Comparison of ENCODE assay signal across 29 mouse cellular contexts in the genomic region with DNA sequence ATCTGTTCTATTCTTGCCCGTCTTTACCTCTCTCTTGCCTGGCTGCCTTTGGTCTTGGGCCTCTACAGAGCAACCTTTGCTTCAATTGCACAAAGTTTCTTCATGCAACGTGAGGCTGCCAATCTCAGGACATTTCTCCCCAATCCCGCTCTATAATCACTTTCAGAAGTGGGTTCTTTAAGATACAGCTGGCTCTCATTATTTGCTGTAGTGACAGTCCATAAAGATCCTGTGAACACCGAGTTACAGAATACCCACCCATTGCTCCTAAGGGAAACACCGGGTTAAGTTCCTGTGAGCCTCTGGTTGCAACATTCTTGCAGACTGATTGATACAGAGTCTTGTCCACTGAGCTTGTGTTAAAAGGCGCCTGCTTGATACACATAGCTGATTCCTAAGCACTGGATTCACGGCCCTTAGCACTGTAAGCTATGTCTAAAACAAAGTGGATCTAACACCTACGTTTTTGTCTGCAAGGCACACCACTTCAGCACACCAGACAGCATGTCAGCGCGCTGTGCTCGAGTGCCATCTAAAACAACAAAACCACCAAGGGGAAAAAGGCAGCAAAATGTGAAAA.
DNase-seq lines count a peak whose midpoint lies in the region; ATAC-seq lines count a peak whose summit lies in the region.
"Had no signal": no experiment of that assay in that cellular context is flagged by ENCODE, and none has a peak within 500 bp of the region (broad histone marks: within the 10 kb centered on the region; RNA-seq: fewer than 3 reads in every experiment).

No protein-coding gene starts in this region.

- ATAC-seq in midbrain, embryonic 11.5 days (ENCODE audit: low FRiP score) = no peak
- ATAC-seq in limb, embryonic 12.5 days (ENCODE audit: insufficient number of reproducible peaks, insufficient read depth, low FRiP score, low TSS enrichment, low read depth) = no peak
- no peak for ATAC-seq in hindbrain, embryonic 11.5 days (ENCODE audit: low FRiP score)
- ATAC-seq: forebrain, embryonic 13.5 days; intestine, embryonic 16.5 days; lung, postnatal 0 days had no signal

- no peaks in the 10 kb centered on the region for H3K36me3 ChIP-seq in midbrain, embryonic 11.5 days (ENCODE audit: control insufficient read depth, insufficient read depth, low read length)
- H3K36me3 ChIP-seq in midbrain, embryonic 10.5 days = peaks cover 37% of the 10 kb centered on the region
- no peaks in the 10 kb centered on the region for H3K36me3 ChIP-seq in limb, embryonic 12.5 days
- no peaks in the 10 kb centered on the region for H3K36me3 ChIP-seq in hindbrain, embryonic 11.5 days (ENCODE audit: control insufficient read depth, insufficient read depth, low read length)
- H3K36me3 ChIP-seq: hindbrain, embryonic 13.5 days; limb, embryonic 15.5 days; liver, embryonic 13.5 days; stomach, embryonic 15.5 days had no signal

- H3K9me3 ChIP-seq in midbrain, embryonic 11.5 days (ENCODE audit: control insufficient read depth, low read length) = no peaks in the 10 kb centered on the region; the same call in 1 of the 2 replicates
- H3K9me3 ChIP-seq in midbrain, embryonic 10.5 days (replicated peaks) = peaks cover 8% of the 10 kb centered on the region
- H3K9me3 ChIP-seq in limb, embryonic 12.5 days = peaks cover 7% of the 10 kb centered on the region; the same call in 1 of the 2 replicates
- no peaks in the 10 kb centered on the region; the same call in 1 of the 2 replicates for H3K9me3 ChIP-seq in hindbrain, embryonic 11.5 days (ENCODE audit: control insufficient read depth, low read length)
- H3K9me3 ChIP-seq: forebrain, embryonic 13.5 days; limb, embryonic 15.5 days; liver, embryonic 13.5 days; neural tube, embryonic 13.5 days; stomach, embryonic 15.5 days had no signal

- H3K4me1 ChIP-seq in midbrain, embryonic 11.5 days (ENCODE audit: control insufficient read depth, insufficient read depth, low read length) = peaks cover 20% of the 10 kb centered on the region
- H3K4me1 ChIP-seq in midbrain, embryonic 10.5 days = peaks cover 29% of the 10 kb centered on the region
- peaks cover 26% of the 10 kb centered on the region for H3K4me1 ChIP-seq in limb, embryonic 12.5 days (replicated peaks)
- peaks cover 16% of the 10 kb centered on the region for H3K4me1 ChIP-seq in hindbrain, embryonic 11.5 days (replicated peaks; ENCODE audit: control insufficient read depth, insufficient read depth, low read length)
- H3K4me1 ChIP-seq: liver, embryonic 13.5 days had no signal

- no peak overlapping the region for H3K27ac ChIP-seq in midbrain, embryonic 11.5 days (ENCODE audit: low read depth, low read length)
- no peak overlapping the region for H3K27ac ChIP-seq in midbrain, embryonic 10.5 days (replicated peaks)
- peak overlapping the region; percentile 41; the same call in 1 of the 2 replicates for H3K27ac ChIP-seq in limb, embryonic 12.5 days
- H3K27ac ChIP-seq in hindbrain, embryonic 11.5 days (ENCODE audit: low read depth, low read length) = no peak overlapping the region
- H3K27ac ChIP-seq: forebrain, embryonic 13.5 days; hindbrain, embryonic 13.5 days; layer of hippocampus, adult 2 months; left cerebral cortex, adult 2 months; limb, embryonic 15.5 days; liver, embryonic 13.5 days; neural tube, embryonic 13.5 days; stomach, embryonic 15.5 days had no signal

- H3K4me3 ChIP-seq in midbrain, embryonic 11.5 days (ENCODE audit: low read depth, low read length) = no peak overlapping the region
- H3K4me3 ChIP-seq in midbrain, embryonic 10.5 days = no peak overlapping the region
- H3K4me3 ChIP-seq in limb, embryonic 12.5 days (replicated peaks) = no peak overlapping the region
- H3K4me3 ChIP-seq in hindbrain, embryonic 11.5 days (ENCODE audit: low read depth, low read length) = no peak overlapping the region
- H3K4me3 ChIP-seq: forebrain, embryonic 13.5 days; hindbrain, embryonic 13.5 days; layer of hippocampus, adult 2 months; left cerebral cortex, adult 2 months; limb, embryonic 15.5 days; liver, embryonic 13.5 days; megakaryocyte, embryonic 14.5 days; neural tube, embryonic 13.5 days; stomach, embryonic 15.5 days had no signal

- WGBS in midbrain, embryonic 11.5 days = 82% methylated on average over 11 of the region's 11 CpGs
- 84% methylated on average over 11 of the region's 11 CpGs for WGBS in midbrain, embryonic 10.5 days
- WGBS in limb, embryonic 12.5 days = 42% methylated on average over 11 of the region's 11 CpGs
- 80% methylated on average over 11 of the region's 11 CpGs for WGBS in hindbrain, embryonic 11.5 days

- H3K9ac ChIP-seq in midbrain, embryonic 11.5 days (ENCODE audit: low read length) = no peak overlapping the region
- no peak overlapping the region for H3K9ac ChIP-seq in limb, embryonic 12.5 days (replicated peaks)
- no peak overlapping the region for H3K9ac ChIP-seq in hindbrain, embryonic 11.5 days (ENCODE audit: low read depth, low read length)
- H3K9ac ChIP-seq: forebrain, embryonic 13.5 days; hindbrain, embryonic 13.5 days; limb, embryonic 15.5 days; liver, embryonic 13.5 days; neural tube, embryonic 13.5 days; stomach, embryonic 15.5 days had no signal

- H3K4me2 ChIP-seq in midbrain, embryonic 11.5 days = no peak overlapping the region
- no peak overlapping the region for H3K4me2 ChIP-seq in limb, embryonic 12.5 days
- no peak overlapping the region for H3K4me2 ChIP-seq in hindbrain, embryonic 11.5 days (replicated peaks; ENCODE audit: low read depth, low read length)
- H3K4me2 ChIP-seq: forebrain, embryonic 13.5 days; heart, embryonic 11.5 days; hindbrain, embryonic 13.5 days; limb, embryonic 15.5 days; liver, embryonic 13.5 days; neural tube, embryonic 13.5 days; stomach, embryonic 15.5 days had no signal

- DNase-seq in embryo, embryonic 10 days (ENCODE audit: low spot score) = peak; percentile 11
- no peak for DNase-seq in embryo, embryonic 10.5 days (ENCODE audit: low spot score)
- DNase-seq in midbrain, embryonic 11.5 days (ENCODE audit: low spot score, missing footprints) = peak; percentile 86
- DNase-seq in midbrain, embryonic 10.5 days (ENCODE audit: low spot score) = no peak
- DNase-seq in hindbrain, embryonic 11.5 days (ENCODE audit: low spot score) = no peak
- DNase-seq in spleen, adult 18-20 months = no peak
- DNase-seq: adrenal gland, postnatal 25 days; cerebellum, adult 11-12 months; gastrocnemius, postnatal 14 days; heart, postnatal 36 days; kidney, adult 8-10 months; kidney, postnatal 25 days; liver, embryonic 13.5 days; lung, adult 18-20 months; lung, postnatal 4 days; right cerebral cortex, postnatal 4 days had no signal

- no peaks in the 10 kb centered on the region for H3K27me3 ChIP-seq in midbrain, embryonic 11.5 days (ENCODE audit: control insufficient read depth, insufficient read depth, low read length)
- H3K27me3 ChIP-seq in midbrain, embryonic 10.5 days (ENCODE audit: low read depth, poor library complexity, severe bottlenecking) = no peaks in the 10 kb centered on the region
- H3K27me3 ChIP-seq in limb, embryonic 12.5 days = no peaks in the 10 kb centered on the region
- no peaks in the 10 kb centered on the region for H3K27me3 ChIP-seq in hindbrain, embryonic 11.5 days (ENCODE audit: control insufficient read depth, insufficient read depth, low read length)
- H3K27me3 ChIP-seq: CH12.LX; forebrain, embryonic 13.5 days; hindbrain, embryonic 13.5 days; limb, embryonic 15.5 days; liver, embryonic 13.5 days; neural tube, embryonic 13.5 days; stomach, embryonic 15.5 days had no signal

Comparison
In these comparisons a context has a peak if more than half of its experiments do, and no peak if none do; other contexts are left out.
1. DNase-seq: peak in embryo, embryonic 10 days (single experiment) and midbrain, embryonic 11.5 days (single experiment); none in embryo, embryonic 10.5 days (single experiment), midbrain, embryonic 10.5 days (single experiment), hindbrain, embryonic 11.5 days (single experiment) and spleen, adult 18-20 months (0 of 2).